Comparison of ENCODE assay signal across 8 mouse cellular contexts in genomic region chr14:62759771-62760320, GRCm38 (mm10). TPM values are rescaled to one million over a fixed set of nuclear protein-coding genes. Genes with fewer than 3 reads are reported as not detected.
A peak's percentile ranks its signal among the peaks of the same experiment; 100 is the strongest.
DNase-seq lines count a peak whose midpoint lies in the region; ATAC-seq lines count a peak whose summit lies in the region.

No protein-coding gene starts in this region.

- intact Hi-C loops in gastrocnemius, postnatal 14 days (cut with DNase I; ENCODE audit: low total_unique reads), result no loop called here
- intact Hi-C loops in left cerebral cortex, postnatal 14 days (cut with DNase I), result loop anchor here (2.0 to 5.0 kb wide), 3 partner anchors 77 to 177 kb away; partner anchors contain the start of gene Wdfy2

- H3K4me1 ChIP-seq in intestine, embryonic 14.5 days (replicated peaks; ENCODE audit: control insufficient read depth, insufficient read depth, low read length), result no peaks in the 10 kb centered on the region; the same call in none of the 2 replicates

- no peaks in the 10 kb centered on the region for H3K9me3 ChIP-seq in intestine, embryonic 14.5 days (ENCODE audit: control insufficient read depth, low read length)

- no peaks in the 10 kb centered on the region for H3K27me3 ChIP-seq in intestine, embryonic 14.5 days (replicated peaks; ENCODE audit: control insufficient read depth, insufficient read depth, low read length)

- H3K9ac ChIP-seq in intestine, embryonic 14.5 days (ENCODE audit: low read length), result peak overlapping the region; percentile 97

- peak; percentile 76 for DNase-seq in ZHBTc4 (ENCODE audit: low read depth, low spot score)
- DNase-seq in embryo, embryonic 10 days (ENCODE audit: low spot score), result peak; percentile 79
- DNase-seq in gastrocnemius, postnatal 14 days, result peak; percentile 77
- DNase-seq in intestine, embryonic 14.5 days (ENCODE audit: low spot score), result peak; percentile 93
- DNase-seq in left cerebral cortex, postnatal 14 days (ENCODE audit: low spot score in 2 of 2), result peak; percentile 52 to 60
- DNase-seq in right cerebral cortex, postnatal 14 days, result peak; percentile 64
- peak; percentile 57 for DNase-seq in urinary bladder, postnatal 25 days (ENCODE audit: low spot score)

- peak; percentile 40 for ATAC-seq in intestine, embryonic 14.5 days (replicated peaks; ENCODE audit: low FRiP score, low TSS enrichment, low read depth)
- peak; percentile 35 for ATAC-seq in megakaryocyte-erythroid progenitor cell, adult 5-6 weeks (replicated peaks; ENCODE audit: low FRiP score, low TSS enrichment, poor library complexity, severe bottlenecking)

- peaks cover 19% of the 10 kb centered on the region for H3K36me3 ChIP-seq in intestine, embryonic 14.5 days (ENCODE audit: control insufficient read depth, insufficient read depth, low read length)

- peak overlapping the region; percentile 99 for H3K27ac ChIP-seq in intestine, embryonic 14.5 days (ENCODE audit: low read depth)

- WGBS in intestine, embryonic 14.5 days, result 0% methylated on average over 25 of the region's 38 CpGs

- peak overlapping the region; percentile 99 for H3K4me3 ChIP-seq in intestine, embryonic 14.5 days (ENCODE audit: low read depth, low read length)

- H3K4me2 ChIP-seq in intestine, embryonic 14.5 days (ENCODE audit: low read length), result peak overlapping the region; percentile 64

RNA-seq across cellular contexts. Expression of gene Ints6, which starts 1.1 kb away (rescaled TPM):
- 10 to 100 TPM; 11.8 to 12.3 TPM for total RNA-seq in gastrocnemius, postnatal 14 days (2021)
- polyA plus RNA-seq in intestine, embryonic 14.5 days (2014; fragmentation: Nextera tagmentation; extraction: Ambion mirVana), result 31.8 and 34.4 TPM in 2 replicates
- 10 to 100 TPM; 32.6 to 43.4 TPM for total RNA-seq in left cerebral cortex, postnatal 14 days (2021)
- total RNA-seq in megakaryocyte-erythroid progenitor cell, adult 5-6 weeks (2014; fragmentation: Nextera tagmentation), result 37.0 and 58.2 TPM in 2 replicates
- 93.6 and 138 TPM in 2 replicates for total RNA-seq in megakaryocyte-erythroid progenitor cell, adult 5-6 weeks (2017)

Comparison
In these comparisons a context has a peak if more than half of its experiments do, and no peak if none do; other contexts are left out.
1. Peak in every context shown above with its lines: DNase-seq, ATAC-seq, H3K4me3 ChIP-seq and H3K27ac ChIP-seq.